Mouse (Mus musculus): ENCODE data around the gene Emc9. TPM values are rescaled to one million over a fixed set of nuclear protein-coding genes. Genes with fewer than 3 reads are reported as not detected.

Emc9 gene
- polyA plus RNA-seq, 2 experiments, result 19.2 to 33.0 TPM

GRCm38 (mm10) chr14:55584303-55584701 is 800 bp downstream of the Emc9 start:
- WGBS (ENCODE audit: insufficient replicate concordance), result 14% methylated on average over 5 of the region's 5 CpGs
- Histone ChIP-seq H3K4me2 (ENCODE audit: low read depth) (peak overlapping the region; percentile 99), H3K36me3 (replicated peaks; ENCODE audit: control insufficient read depth, insufficient read depth, low read depth) (peaks cover 5% of the 10 kb centered on the region), H3K4me3 (ENCODE audit: insufficient read depth in 1 of 2, low read depth in 2 of 2, low read length in 2 of 2) (peak overlapping the region; percentile 70 to 74), H3K9ac (replicated peaks) (peak overlapping the region; percentile 84), H3K4me1 (replicated peaks; ENCODE audit: control insufficient read depth in 2 of 2, insufficient read depth in 2 of 2, low read length in 1 of 2) (peaks cover 26 to 31% of the 10 kb centered on the region in 2 experiments), H3K27ac (peak overlapping the region; percentile 98), H3K27me3 (ENCODE audit: control insufficient read depth, insufficient read depth, low read length) (no peaks in the 10 kb centered on the region), H3K9me3 (ENCODE audit: control insufficient read depth, low read length) (no peaks in the 10 kb centered on the region)
- DNase-seq (ENCODE audit: low read depth in 3 of 3, low spot score in 3 of 3) (no peak), ATAC-seq (ENCODE audit: insufficient read depth) (no peak)
- peak; percentile 9; the same call in 1 of the 2 replicates for TF ChIP-seq EP300 (IDR thresholded peaks at IDR 0.05; ENCODE audit: low read depth)
- TF ChIP-seq CTCF (IDR thresholded peaks at IDR 0.05; ENCODE audit: low read depth), result no peak

GRCm38 (mm10) chr14:55581981-55582681 is 3.0 kb downstream of the Emc9 start:
- Histone ChIP-seq H3K36me3 (replicated peaks; ENCODE audit: control insufficient read depth, insufficient read depth, low read depth) (peaks cover 3% of the 10 kb centered on the region), H3K27ac (no peak overlapping the region), H3K4me3 (ENCODE audit: insufficient read depth in 1 of 2, low read depth in 2 of 2, low read length in 2 of 2) (no peak overlapping the region), H3K27me3 (ENCODE audit: control insufficient read depth, insufficient read depth, low read length) (no peaks in the 10 kb centered on the region), H3K4me2 (ENCODE audit: low read depth) (no peak overlapping the region), H3K9me3 (ENCODE audit: control insufficient read depth, low read length) (no peaks in the 10 kb centered on the region), H3K4me1 (replicated peaks; ENCODE audit: control insufficient read depth in 2 of 2, insufficient read depth in 2 of 2, low read length in 1 of 2) (peaks cover 29 to 41% of the 10 kb centered on the region in 2 experiments), H3K9ac (replicated peaks) (no peak overlapping the region)
- no peak for ATAC-seq (ENCODE audit: insufficient read depth)
- DNase-seq (ENCODE audit: low read depth in 3 of 3, low spot score in 3 of 3), result no peak
- 73% methylated on average over 9 of the region's 9 CpGs for WGBS (ENCODE audit: insufficient replicate concordance)
- TF ChIP-seq CTCF (IDR thresholded peaks at IDR 0.05; ENCODE audit: low read depth) (peak; percentile 69), EP300 (IDR thresholded peaks at IDR 0.05; ENCODE audit: low read depth) (no peak)

GRCm38 (mm10) chr14:55580731-55581130 is 4.4 kb downstream of the Emc9 start:
- H3K9ac ChIP-seq (replicated peaks), result no peak overlapping the region

GRCm38 (mm10) chr14:55579511-55580496 is 5.3 kb downstream of the Emc9 start:
- WGBS (ENCODE audit: insufficient replicate concordance), result 83% methylated on average over 23 of the region's 23 CpGs
- Histone ChIP-seq H3K36me3 (replicated peaks; ENCODE audit: control insufficient read depth, insufficient read depth, low read depth) (peaks cover 3% of the 10 kb centered on the region), H3K27me3 (ENCODE audit: control insufficient read depth, insufficient read depth, low read length) (no peaks in the 10 kb centered on the region), H3K4me1 (replicated peaks; ENCODE audit: control insufficient read depth in 2 of 2, insufficient read depth in 2 of 2, low read length in 1 of 2) (peaks cover 14 to 23% of the 10 kb centered on the region in 2 experiments), H3K4me3 (ENCODE audit: insufficient read depth in 1 of 2, low read depth in 2 of 2, low read length in 2 of 2) (no peak overlapping the region), H3K27ac (no peak overlapping the region), H3K4me2 (ENCODE audit: low read depth) (peak overlapping the region; percentile 70; the same call in 1 of the 2 replicates), H3K9ac (replicated peaks) (no peak overlapping the region), H3K9me3 (ENCODE audit: control insufficient read depth, low read length) (no peaks in the 10 kb centered on the region)
- no peak for ATAC-seq (ENCODE audit: insufficient read depth)
- no peak for DNase-seq (ENCODE audit: low read depth in 3 of 3, low spot score in 3 of 3)
- TF ChIP-seq CTCF (IDR thresholded peaks at IDR 0.05; ENCODE audit: low read depth) (peak; percentile 28; the same call in 1 of the 2 replicates), EP300 (IDR thresholded peaks at IDR 0.05; ENCODE audit: low read depth) (no peak)

More at GRCm38 (mm10) chr14:55580731-55581130, 4.4 kb downstream of the Emc9 start:
- Histone ChIP-seq H3K4me3 (ENCODE audit: insufficient read depth in 1 of 2, low read depth in 2 of 2, low read length in 2 of 2) (no peak overlapping the region), H3K4me1 (replicated peaks; ENCODE audit: control insufficient read depth in 2 of 2, insufficient read depth in 2 of 2, low read length in 1 of 2) (peaks cover 19 to 28% of the 10 kb centered on the region in 2 experiments), H3K4me2 (ENCODE audit: low read depth) (no peak overlapping the region), H3K27ac (no peak overlapping the region), H3K9me3 (ENCODE audit: control insufficient read depth, low read length) (no peaks in the 10 kb centered on the region), H3K27me3 (ENCODE audit: control insufficient read depth, insufficient read depth, low read length) (no peaks in the 10 kb centered on the region), H3K36me3 (replicated peaks; ENCODE audit: control insufficient read depth, insufficient read depth, low read depth) (peaks cover 3% of the 10 kb centered on the region)
- TF ChIP-seq EP300 (IDR thresholded peaks at IDR 0.05; ENCODE audit: low read depth) (no peak), CTCF (IDR thresholded peaks at IDR 0.05; ENCODE audit: low read depth) (no peak)
- WGBS (ENCODE audit: insufficient replicate concordance), result 84% methylated on average over 16 of the region's 16 CpGs
- ATAC-seq (ENCODE audit: insufficient read depth) (no peak), DNase-seq (ENCODE audit: low read depth in 3 of 3, low spot score in 3 of 3) (no peak)
